11 mouse cellular contexts compared by ENCODE assay signal in the genomic region with DNA sequence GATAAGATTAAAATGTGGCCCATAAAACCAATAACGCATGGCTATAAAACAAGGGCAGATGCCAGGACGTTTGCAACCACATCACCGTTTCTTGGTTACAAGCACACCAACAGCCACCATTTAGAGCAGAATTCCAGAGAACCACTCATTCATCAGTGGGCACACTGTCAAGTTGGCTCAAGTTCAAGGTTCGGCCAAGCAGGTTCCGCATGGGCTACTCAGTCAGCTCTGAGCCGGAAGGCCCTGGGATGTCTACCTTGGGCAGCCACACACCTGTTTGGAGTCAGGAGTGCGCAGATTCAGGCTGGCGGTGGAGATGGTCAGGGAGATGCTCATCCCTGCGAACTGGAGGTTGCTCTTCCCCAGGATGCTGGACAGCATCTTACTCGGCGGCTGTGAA.
DNase-seq lines count a peak whose midpoint lies in the region; ATAC-seq and TF ChIP-seq lines count a peak whose summit lies in the region.
"Had no signal": no experiment of that assay in that cellular context is flagged by ENCODE, and none has a peak within 500 bp of the region (broad histone marks: within the 10 kb centered on the region; RNA-seq: fewer than 3 reads in every experiment).

No protein-coding gene starts in this region.

- H3K27me3 ChIP-seq in cerebellum, adult 2 months (ENCODE audit: control insufficient read depth, insufficient read depth, low read length), result no peaks in the 10 kb centered on the region
- no peaks in the 10 kb centered on the region for H3K27me3 ChIP-seq in hindbrain, embryonic 11.5 days (ENCODE audit: control insufficient read depth, insufficient read depth, low read length)
- H3K27me3 ChIP-seq: embryonic facial prominence, embryonic 12.5 days; lung, embryonic 15.5 days had no signal

- H3K9ac ChIP-seq in hindbrain, embryonic 11.5 days (ENCODE audit: low read depth, low read length), result no peak overlapping the region
- H3K9ac ChIP-seq: embryonic facial prominence, embryonic 12.5 days; lung, embryonic 15.5 days had no signal

- TF ChIP-seq POLR2A in cerebellum, adult 2 months (IDR thresholded peaks at IDR 0.05; ENCODE audit: borderline replicate concordance, insufficient read depth, low read length), result no peak

- H3K4me1 ChIP-seq in cerebellum, adult 2 months (ENCODE audit: control insufficient read depth, insufficient read depth, low read length), result peaks cover 8% of the 10 kb centered on the region; the same call in 1 of the 2 replicates
- no peaks in the 10 kb centered on the region for H3K4me1 ChIP-seq in hindbrain, embryonic 11.5 days (replicated peaks; ENCODE audit: control insufficient read depth, insufficient read depth, low read length)
- H3K4me1 ChIP-seq: embryonic facial prominence, embryonic 12.5 days; lung, embryonic 15.5 days had no signal

- no peaks in the 10 kb centered on the region for H3K9me3 ChIP-seq in hindbrain, embryonic 11.5 days (ENCODE audit: control insufficient read depth, low read length)
- H3K9me3 ChIP-seq: embryonic facial prominence, embryonic 12.5 days; lung, embryonic 15.5 days had no signal

- 15% methylated on average over 11 of the region's 11 CpGs for WGBS in cerebellum, adult 2 months
- 89% methylated on average over 11 of the region's 11 CpGs for WGBS in hindbrain, embryonic 11.5 days

- H3K36me3 ChIP-seq in hindbrain, embryonic 11.5 days (ENCODE audit: control insufficient read depth, insufficient read depth, low read length), result no peaks in the 10 kb centered on the region
- H3K36me3 ChIP-seq: embryonic facial prominence, embryonic 12.5 days; lung, embryonic 15.5 days had no signal

- TF ChIP-seq CTCF in cerebellum, adult 2 months (IDR thresholded peaks at IDR 0.05; ENCODE audit: borderline replicate concordance, insufficient read depth, low read depth, low read length), result no peak

- no peak overlapping the region for H3K4me2 ChIP-seq in hindbrain, embryonic 11.5 days (replicated peaks; ENCODE audit: low read depth, low read length)
- H3K4me2 ChIP-seq: embryonic facial prominence, embryonic 12.5 days; lung, embryonic 15.5 days had no signal

- intact Hi-C loops in gastrocnemius, postnatal 14 days (cut with DNase I; ENCODE audit: low total_unique reads), result no loop called here

- H3K27ac ChIP-seq in cerebellum, adult 2 months (ENCODE audit: insufficient read depth, low read length), result no peak overlapping the region
- H3K27ac ChIP-seq in hindbrain, embryonic 11.5 days (ENCODE audit: low read depth, low read length), result no peak overlapping the region
- H3K27ac ChIP-seq: embryonic facial prominence, embryonic 12.5 days; lung, embryonic 15.5 days had no signal

- DNase-seq in gastrocnemius, postnatal 10 days, result peak; percentile 10
- no peak for DNase-seq in gastrocnemius, postnatal 14 days
- peak; percentile 57 to 63 for DNase-seq in right cerebral cortex, postnatal 10 days (ENCODE audit: low spot score in 2 of 2)
- DNase-seq in right cerebral cortex, adult 18-20 months, result no peak
- DNase-seq in cerebellum, adult 2 months, result peak; percentile 48 to 56
- peak; percentile 47 to 49 for DNase-seq in kidney, postnatal 4 days
- no peak for DNase-seq in hindbrain, embryonic 11.5 days (ENCODE audit: low spot score)
- DNase-seq in lung, postnatal 10 days, result no peak

- H3K4me3 ChIP-seq in cerebellum, adult 2 months (replicated peaks; ENCODE audit: insufficient read depth, low read depth, low read length), result no peak overlapping the region
- H3K4me3 ChIP-seq in hindbrain, embryonic 11.5 days (ENCODE audit: low read depth, low read length), result no peak overlapping the region
- H3K4me3 ChIP-seq: embryonic facial prominence, embryonic 12.5 days; lung, embryonic 15.5 days had no signal

- ATAC-seq in hindbrain, embryonic 11.5 days (ENCODE audit: low FRiP score), result no peak
- ATAC-seq: intestine, embryonic 16.5 days had no signal

Comparison
In these comparisons a context has a peak if more than half of its experiments do, and no peak if none do; other contexts are left out.
1. DNase-seq: peak in gastrocnemius, postnatal 10 days (single experiment), right cerebral cortex, postnatal 10 days (2 of 2), cerebellum, adult 2 months (2 of 2) and kidney, postnatal 4 days (2 of 2); none in gastrocnemius, postnatal 14 days (single experiment), right cerebral cortex, adult 18-20 months (single experiment), hindbrain, embryonic 11.5 days (single experiment) and lung, postnatal 10 days (single experiment).